Mouse (Mus musculus) erythroid progenitor cell, adult 5-6 weeks (primary cell): ENCODE measurements around the gene Coq2. TPM values are rescaled to one million over a fixed set of nuclear protein-coding genes. Genes with fewer than 3 reads are reported as not detected.

Experiments
- ATAC-seq: replicated peaks from 2 replicates; pipeline ENCODE4 v1.8.0; 2016; ENCODE audit warnings: moderate number of reproducible peaks, mild to moderate bottlenecking, moderate TSS enrichment, inconsistent platforms; ENCODE audit not compliant: poor library complexity, low FRiP score, severe bottlenecking
- total RNA-seq, 2 experiments: library from RNA; stranded (forward) in 1 of 2; stranded (reverse) in 1 of 2; fragments of 150-400 nt in 1 of 2; fragments of 186-747, 209-891 nt in 1 of 2; gene quantifications; 2 replicates each; pipeline versions ENCODE4 v1.2.3 to v1.2.4; 2015 to 2017; ENCODE audit warnings: low replicate concordance in 2 of 2

Gene Coq2
- total RNA-seq, 2 experiments from 2014 or later, result 3.8 to 4.2 TPM

DNA sequence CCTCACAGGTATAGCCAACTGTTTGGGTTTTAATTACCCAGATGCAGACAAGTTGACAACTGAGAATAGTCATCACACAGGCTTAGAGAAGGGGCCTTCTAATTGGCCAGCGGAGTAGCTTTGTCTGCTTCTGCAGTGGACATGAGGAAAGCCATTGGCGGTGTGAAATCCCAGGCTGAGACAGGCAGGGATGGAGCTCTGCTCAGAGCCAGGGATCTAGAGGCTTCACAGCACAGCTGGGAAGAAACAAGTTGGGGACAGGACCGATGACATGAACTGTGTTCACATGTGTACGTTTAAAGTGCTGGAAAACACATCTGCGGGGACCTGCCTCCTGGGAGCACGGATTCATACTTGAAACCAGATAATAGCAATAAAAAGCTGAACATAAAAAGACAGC lies 48.4 kb downstream of the Coq2 start:
- no peak for ATAC-seq

DNA sequence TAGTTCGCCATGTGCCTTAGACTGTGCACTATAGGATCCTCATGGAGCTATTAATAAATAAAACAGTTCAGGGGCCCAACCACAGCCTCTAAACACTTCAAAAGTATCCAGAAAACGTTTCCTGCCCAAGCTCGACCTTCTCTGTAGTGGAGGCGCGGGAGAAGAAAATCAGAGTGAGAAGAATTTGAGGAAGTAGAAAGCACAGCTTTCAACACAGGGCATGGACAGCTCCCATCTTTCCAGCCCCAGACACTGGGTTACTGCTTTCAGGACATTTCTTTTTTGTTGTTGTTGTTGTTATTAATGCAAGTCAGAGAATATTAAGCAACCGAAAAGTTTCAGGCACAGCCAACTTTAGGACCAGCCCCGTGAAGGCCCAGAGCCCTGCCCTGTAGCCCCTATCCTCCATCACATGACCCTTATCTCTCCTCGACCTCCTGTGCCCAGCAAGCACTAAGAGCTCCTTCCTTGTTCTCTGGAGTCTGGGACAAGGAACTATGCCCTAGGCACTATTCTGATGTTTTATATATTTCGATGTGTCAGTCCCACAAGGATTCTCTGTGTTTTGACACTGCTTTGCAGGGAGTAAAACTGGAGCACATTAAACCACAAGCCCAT lies 50.1 kb downstream of the Coq2 start:
- no peak for ATAC-seq

DNA sequence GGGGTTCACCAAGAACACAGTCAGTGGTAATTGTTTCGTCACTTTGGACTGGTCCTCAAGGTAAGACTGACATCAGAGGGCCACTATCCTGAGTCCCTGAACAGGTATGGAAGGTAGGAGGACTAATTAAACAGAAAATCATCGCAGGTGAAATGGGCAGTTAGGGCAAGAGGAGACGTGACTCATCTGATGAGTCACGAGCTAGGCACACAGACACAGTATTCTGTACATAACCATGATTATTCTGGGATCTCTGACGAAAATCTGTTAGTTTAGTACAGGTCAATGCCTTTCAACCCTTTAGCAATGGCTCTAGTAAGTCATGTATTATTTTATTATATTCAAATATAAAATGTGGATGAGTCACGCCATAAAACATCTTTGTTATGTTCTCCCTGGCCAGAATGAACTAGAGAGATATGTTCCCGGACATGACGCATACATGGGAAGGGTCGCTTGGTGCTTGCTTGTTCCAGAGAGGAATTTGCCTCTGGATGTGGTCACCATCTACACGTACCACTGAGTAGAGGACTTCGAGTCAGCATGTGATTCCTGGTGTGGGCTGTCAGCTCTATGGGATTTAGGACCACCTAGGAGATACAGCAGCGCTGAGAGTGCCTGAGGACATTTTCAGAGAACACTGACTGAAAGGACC lies 52.3 kb downstream of the Coq2 start:
- no peak for ATAC-seq

DNA sequence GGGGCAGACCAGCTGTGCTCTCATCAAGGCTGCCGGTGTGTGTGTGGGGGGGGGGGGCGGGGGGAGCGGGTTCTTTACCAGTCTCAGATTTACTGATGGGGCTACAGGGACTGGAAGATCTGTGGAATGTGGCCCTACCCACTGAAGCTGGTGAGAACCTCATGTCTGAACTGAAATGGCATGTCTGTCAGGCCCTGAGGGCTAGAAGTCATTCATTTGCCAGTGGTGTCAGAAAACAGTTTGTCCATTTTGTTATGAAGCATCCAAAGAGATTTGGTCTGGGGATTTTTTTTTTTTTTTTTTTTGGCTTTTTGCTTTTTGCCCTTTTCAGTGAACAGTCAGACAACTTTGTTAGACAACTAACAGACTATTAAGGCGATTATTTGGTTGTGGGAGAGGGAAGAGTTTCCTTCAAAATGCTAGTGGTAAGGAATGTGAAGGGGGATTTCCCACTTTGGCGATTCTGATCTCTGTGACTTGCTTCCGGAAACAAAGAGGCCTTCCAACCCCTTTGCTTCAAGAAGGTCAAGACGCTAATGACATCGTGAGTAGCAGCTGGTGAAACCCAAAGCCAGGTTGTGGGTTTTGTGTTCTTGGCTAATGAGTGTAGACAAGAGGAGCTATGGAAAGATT lies 52.9 kb downstream of the Coq2 start:
- no peak for ATAC-seq

DNA sequence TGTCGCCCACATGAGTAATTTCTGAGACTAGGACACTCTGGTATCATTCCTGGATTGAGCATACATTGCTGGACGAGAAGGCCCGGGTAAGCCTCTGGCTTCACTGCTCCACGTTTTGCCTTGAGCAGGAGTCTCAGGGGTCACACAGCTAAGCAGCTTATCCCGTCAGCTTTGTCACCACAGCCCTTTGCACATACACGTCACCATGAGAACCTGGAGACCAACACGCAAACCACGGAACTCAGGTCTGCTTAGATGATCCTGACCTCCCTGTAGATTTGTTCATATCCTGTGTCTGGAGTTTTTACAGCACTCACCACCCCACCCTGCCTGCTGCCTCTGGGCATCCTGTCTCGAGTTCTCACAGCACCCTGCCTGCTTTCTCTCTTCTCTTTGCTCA lies 54.0 kb downstream of the Coq2 start:
- no peak for ATAC-seq

DNA sequence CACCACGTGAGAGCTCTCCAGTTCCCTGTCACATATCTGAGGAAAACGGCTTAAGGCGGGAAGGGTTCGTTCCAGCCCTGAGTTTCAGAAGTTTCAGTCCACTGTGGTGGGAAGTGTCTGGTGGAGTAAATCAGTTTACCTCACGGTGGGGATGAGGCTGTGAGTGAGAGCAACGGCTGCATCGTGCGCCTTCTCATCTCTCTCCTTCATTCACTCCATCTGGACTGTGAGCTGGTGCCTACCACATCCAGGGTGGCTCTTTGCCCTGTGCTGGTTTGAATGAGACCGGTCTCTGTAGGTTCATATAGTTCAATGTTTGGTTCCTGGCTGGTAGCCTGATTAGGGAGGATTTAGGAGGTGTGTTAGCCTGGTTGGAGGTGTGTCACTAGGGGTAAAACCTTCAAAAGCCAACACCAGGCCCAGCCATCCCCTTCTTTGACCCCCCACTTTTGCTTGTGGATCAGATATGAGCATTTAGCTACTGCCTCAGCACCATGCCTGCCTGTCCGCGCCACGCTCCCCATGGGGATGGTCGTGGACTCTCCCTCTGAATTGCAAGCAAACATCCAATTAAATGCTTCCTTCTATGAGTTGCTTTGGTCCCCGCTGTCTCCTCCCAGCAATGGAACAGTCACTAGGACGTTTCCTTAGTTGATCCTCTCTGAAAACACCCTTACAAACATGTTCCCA lies 55.2 kb downstream of the Coq2 start:
- ATAC-seq, result no peak

DNA sequence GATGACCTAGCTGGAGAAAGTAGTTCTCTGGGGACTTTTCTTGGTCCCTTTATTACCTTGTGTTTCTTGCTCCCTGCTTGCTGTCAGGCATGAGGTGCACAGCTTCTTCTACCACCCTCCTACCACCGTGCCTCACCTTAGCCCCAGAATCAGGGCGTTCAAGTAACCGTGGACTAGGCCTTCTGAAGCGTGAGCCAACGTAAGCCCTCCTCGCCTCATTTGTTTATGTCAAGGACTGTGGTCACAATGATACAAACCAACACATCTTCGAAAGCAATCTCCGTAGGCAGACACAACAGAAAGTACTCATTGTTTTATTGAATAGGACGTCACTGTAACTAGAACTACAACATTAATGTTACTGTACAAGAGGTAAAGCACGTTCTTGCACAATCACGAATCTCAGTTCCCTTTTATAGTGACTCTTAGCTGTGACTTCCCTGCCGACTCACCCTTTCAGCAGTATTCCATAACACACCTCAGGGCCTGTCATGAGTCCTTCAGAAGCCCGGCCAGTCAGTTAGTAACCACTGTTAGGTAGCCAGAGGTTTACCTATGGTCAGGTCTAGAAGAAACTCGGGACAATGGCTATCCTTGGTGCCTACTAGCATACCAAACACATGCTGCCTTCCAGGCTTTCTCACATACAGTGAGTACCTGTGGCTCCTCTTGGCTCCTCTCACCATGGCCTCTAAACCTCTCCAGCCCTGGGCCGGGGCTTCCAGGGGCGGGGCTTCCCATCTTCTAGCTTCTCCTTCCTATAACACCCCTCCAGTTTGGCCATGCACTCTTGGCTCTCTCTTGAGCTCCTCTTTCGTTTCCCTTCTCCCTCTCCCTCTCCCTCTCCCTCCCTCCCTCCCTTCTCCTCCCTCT lies 60.8 kb downstream of the Coq2 start:
- peak; percentile 10; the same call in 1 of the 2 replicates for ATAC-seq

DNA sequence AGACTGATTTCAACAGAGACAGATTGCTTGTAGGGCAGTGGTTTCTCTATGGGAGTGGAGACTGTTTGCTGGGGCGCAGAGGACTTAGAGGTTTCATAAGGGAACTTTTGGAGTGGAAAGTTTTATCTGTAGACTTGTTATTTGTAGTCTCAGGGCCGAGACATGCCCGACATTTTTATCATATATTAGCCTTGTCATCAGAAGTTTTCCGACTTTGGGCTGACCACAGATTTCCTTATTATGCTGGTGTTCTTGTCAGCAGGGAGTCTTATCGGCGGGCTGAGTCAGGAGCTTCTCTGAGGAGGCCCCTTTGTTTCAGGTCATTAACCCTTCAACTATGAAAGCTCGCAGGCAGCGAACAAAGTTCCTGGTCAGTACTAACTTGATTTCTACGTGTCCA lies 67.1 kb downstream of the Coq2 start:
- no peak for ATAC-seq

DNA sequence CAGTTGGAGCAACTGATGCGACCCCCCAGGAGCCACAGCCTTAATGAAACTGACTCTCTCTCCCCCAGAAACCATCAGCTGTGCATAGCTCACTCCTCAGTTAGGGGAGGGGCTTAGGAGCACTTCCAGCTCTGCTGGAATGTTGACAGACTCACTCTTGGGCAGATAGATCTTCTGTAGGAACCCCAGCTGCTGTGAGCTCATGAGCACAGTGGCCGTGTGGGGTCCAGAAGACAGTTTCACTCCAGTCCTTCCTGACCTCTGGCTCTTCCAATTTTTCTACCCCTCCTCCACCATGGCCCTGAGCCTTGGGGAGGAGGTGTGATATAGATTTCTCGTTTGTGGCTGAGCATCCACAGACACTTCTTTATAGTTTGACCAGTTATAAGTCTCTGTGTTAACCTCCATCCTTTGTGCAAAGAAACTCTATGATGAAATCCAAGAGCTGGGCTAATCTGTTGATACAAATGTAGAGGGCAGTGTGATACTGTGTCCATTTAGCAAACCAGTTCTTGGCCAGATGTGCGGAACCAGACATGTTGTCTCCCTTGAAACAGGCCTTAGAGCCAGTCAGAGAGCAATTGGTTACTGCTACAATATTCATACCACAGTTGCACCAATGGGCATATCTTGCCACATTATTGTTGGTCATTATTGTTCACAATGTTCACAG lies 67.7 kb downstream of the Coq2 start:
- no peak for ATAC-seq

DNA sequence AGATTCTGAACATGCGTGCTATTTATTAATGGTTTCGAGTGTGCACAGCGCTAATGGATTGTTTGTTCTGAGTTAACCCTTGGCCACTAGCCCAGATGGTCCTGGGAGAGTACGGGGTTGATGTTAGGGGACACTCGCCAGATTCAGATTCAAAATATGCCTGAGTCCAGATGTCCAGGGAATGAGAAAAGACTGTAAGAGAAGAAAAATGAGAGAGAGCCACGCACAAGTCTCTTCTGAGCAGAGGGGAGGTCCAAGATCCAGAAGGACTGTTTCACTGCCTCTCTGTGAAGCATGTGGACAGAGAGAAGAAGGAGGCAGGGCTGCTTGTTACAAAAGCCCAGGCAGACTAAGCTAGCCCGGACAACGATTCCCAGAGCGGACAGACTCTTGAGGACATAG lies 69.1 kb downstream of the Coq2 start:
- no peak for ATAC-seq

Other genes starting within 250 kb of the Coq2 start
- gene Lin54, start 174.5 kb downstream of the Coq2 start, total RNA-seq (2015; ENCODE audit: low replicate concordance), result 68.8 and 122 TPM in 2 replicates
- gene Lin54, start 174.5 kb downstream of the Coq2 start, total RNA-seq (2017; ENCODE audit: low replicate concordance), result 66.7 and 88.1 TPM in 2 replicates
- 17.2 and 29.6 TPM in 2 replicates for gene Cops4, start 156.8 kb downstream of the Coq2 start, total RNA-seq (2015; ENCODE audit: low replicate concordance)
- gene Cops4, start 156.8 kb downstream of the Coq2 start, total RNA-seq (2017; ENCODE audit: low replicate concordance), result 28.4 and 53.8 TPM in 2 replicates
- 276 and 360 TPM in 2 replicates for gene Plac8, start 102.9 kb downstream of the Coq2 start, total RNA-seq (2015; ENCODE audit: low replicate concordance)
- 160 and 183 TPM in 2 replicates for gene Plac8, start 102.9 kb downstream of the Coq2 start, total RNA-seq (2017; ENCODE audit: low replicate concordance)
- gene Hpse, start 44.6 kb upstream of the Coq2 start, total RNA-seq (2015; ENCODE audit: low replicate concordance), result 2.5 and 4.0 TPM in 2 replicates
- 1.7 and 6.2 TPM in 2 replicates for gene Hpse, start 44.6 kb upstream of the Coq2 start, total RNA-seq (2017; ENCODE audit: low replicate concordance)
- gene Helq, start 123.5 kb upstream of the Coq2 start, total RNA-seq (2015; ENCODE audit: low replicate concordance), result 18.4 and 45.3 TPM in 2 replicates
- 19.7 and 40.6 TPM in 2 replicates for gene Helq, start 123.5 kb upstream of the Coq2 start, total RNA-seq (2017; ENCODE audit: low replicate concordance)
- 40.2 and 119 TPM in 2 replicates for gene Mrps18c, start 123.5 kb upstream of the Coq2 start, total RNA-seq (2015; ENCODE audit: low replicate concordance)
- 31.3 and 92.2 TPM in 2 replicates for gene Mrps18c, start 123.5 kb upstream of the Coq2 start, total RNA-seq (2017; ENCODE audit: low replicate concordance)
- gene Abraxas1, start 145.8 kb upstream of the Coq2 start, total RNA-seq (2015; ENCODE audit: low replicate concordance), result 8.6 and 12.6 TPM in 2 replicates
- gene Abraxas1, start 145.8 kb upstream of the Coq2 start, total RNA-seq (2017; ENCODE audit: low replicate concordance), result 11.2 and 22.4 TPM in 2 replicates
- 1.8 and 7.1 TPM in 2 replicates for gene Gpat3, start 170.6 kb upstream of the Coq2 start, total RNA-seq (2015; ENCODE audit: low replicate concordance)
- 3.0 and 4.1 TPM in 2 replicates for gene Gpat3, start 170.6 kb upstream of the Coq2 start, total RNA-seq (2017; ENCODE audit: low replicate concordance)